Mouse (Mus musculus) myocyte (in vitro differentiated cells): ENCODE results near the gene Gipc2. TPM values are rescaled to one million over a fixed set of nuclear protein-coding genes. Genes with fewer than 3 reads are reported as not detected.

Experiments
- H3K27me3 ChIP-seq: one replicate; pipeline ENCODE4 v1.6.1; 2011; ENCODE audit not compliant: control insufficient read depth, insufficient read depth, insufficient read length
- H3K36me3 ChIP-seq: one replicate; pipeline ENCODE4 v1.6.1; 2011; ENCODE audit not compliant: control insufficient read depth, insufficient read depth
- H3K4me2 ChIP-seq: one replicate; pipeline ENCODE4 v1.6.1; 2011; ENCODE audit warnings: low read depth, control low read depth
- H3K4me3 ChIP-seq: one replicate; pipeline ENCODE4 v1.5.1; 2011; ENCODE audit warnings: mild to moderate bottlenecking, control low read depth, moderate library complexity
- H3K79me2 ChIP-seq: one replicate; pipeline ENCODE4 v1.6.1; 2011; ENCODE audit not compliant: control insufficient read depth, insufficient read depth
- H3ac ChIP-seq: one replicate; pipeline ENCODE4 v1.6.1; 2011; ENCODE audit not compliant: control insufficient read depth, insufficient read length
- CEBPB ChIP-seq: IDR thresholded peaks from 2 replicates; pipeline ENCODE4 v1.6.1; 2011; ENCODE audit warnings: mild to moderate bottlenecking, moderate library complexity; ENCODE audit not compliant: poor library complexity, insufficient read depth, severe bottlenecking
- E2F4 ChIP-seq: IDR thresholded peaks from one replicate; pipeline ENCODE4 v1.6.1; 2011; ENCODE audit warnings: mild to moderate bottlenecking, control low read depth, moderate library complexity; ENCODE audit not compliant: insufficient read depth
- MAX ChIP-seq: IDR thresholded peaks from one replicate; pipeline ENCODE4 v1.6.1; 2011; ENCODE audit warnings: low read depth, mild to moderate bottlenecking, control low read depth
- MYOD1 ChIP-seq, 3 experiments: IDR thresholded peaks; one replicate each; pipeline ENCODE4 v1.6.1; 2011; ENCODE audit warnings: control low read depth in 2 of 3, low read depth in 2 of 3, mild to moderate bottlenecking in 2 of 3, moderate library complexity in 1 of 3; ENCODE audit not compliant: insufficient read length in 2 of 3, control insufficient read depth in 1 of 3
- MYOG ChIP-seq, 3 experiments: IDR thresholded peaks; one replicate each; pipeline ENCODE4 v1.6.1; 2011; ENCODE audit warnings: control low read depth in 2 of 3, low read depth in 2 of 3, mild to moderate bottlenecking in 2 of 3; ENCODE audit not compliant: insufficient read length in 2 of 3, control insufficient read depth in 1 of 3, insufficient read depth in 1 of 3
- POLR2A ChIP-seq: IDR thresholded peaks from one replicate; pipeline ENCODE4 v1.6.1; 2011; ENCODE audit warnings: low read depth, mild to moderate bottlenecking, control low read depth, moderate library complexity; ENCODE audit not compliant: insufficient read length
- POLR2AphosphoS2 ChIP-seq: IDR thresholded peaks from one replicate; pipeline ENCODE4 v1.6.1; 2011; ENCODE audit warnings: low read depth, control low read depth; ENCODE audit not compliant: insufficient read length
- REST ChIP-seq: IDR thresholded peaks from one replicate; pipeline ENCODE4 v1.6.1; 2011; ENCODE audit warnings: mild to moderate bottlenecking, control low read depth, moderate library complexity; ENCODE audit not compliant: insufficient read depth, insufficient read length
- SRF ChIP-seq: IDR thresholded peaks from one replicate; pipeline ENCODE4 v1.6.1; 2011; ENCODE audit warnings: low read depth; ENCODE audit not compliant: control insufficient read depth, insufficient read length
- TCF12 ChIP-seq: IDR thresholded peaks from one replicate; pipeline ENCODE4 v1.6.1; 2011; ENCODE audit warnings: mild to moderate bottlenecking, control low read depth; ENCODE audit not compliant: poor library complexity, insufficient read depth, severe bottlenecking
- TCF3 ChIP-seq: IDR thresholded peaks from one replicate; pipeline ENCODE4 v1.6.1; 2011; ENCODE audit warnings: low read depth, control low read depth; ENCODE audit not compliant: insufficient read length
- USF1 ChIP-seq: IDR thresholded peaks from one replicate; pipeline ENCODE4 v1.6.1; 2011; ENCODE audit warnings: low read depth, mild to moderate bottlenecking, control low read depth, moderate library complexity
- polyA plus RNA-seq: library from polyadenylated mRNA; unstranded; fragments of >200 nt; fragmentation: generic; extraction: Trizol; gene quantifications from one replicate; pipeline ENCODE4 v1.2.1, GENCODE M21; 2012; ENCODE audit warnings: missing spikeins

Gipc2 gene
- polyA plus RNA-seq, 1 experiment, result 0.16 TPM

GRCm38 (mm10) chr3:152111081-152111480 lies 54.9 kb downstream of the Gipc2 start:
- Histone ChIP-seq H3K79me2 (no peaks in the 10 kb centered on the region), H3K4me3 (no peak overlapping the region), H3K4me2 (peak overlapping the region; percentile 48), H3K36me3 (no peaks in the 10 kb centered on the region), H3K27me3 (no peaks in the 10 kb centered on the region), H3ac (no peak overlapping the region)
- no peak for TF ChIP-seq TCF12
- TF ChIP-seq POLR2A, result no peak
- no peak for TF ChIP-seq CEBPB
- TF ChIP-seq TCF3, result no peak
- no peak for TF ChIP-seq POLR2AphosphoS2
- no peak for TF ChIP-seq MAX
- no peak for TF ChIP-seq SRF
- no peak for TF ChIP-seq E2F4

GRCm38 (mm10) chr3:152109260-152109587 lies 56.8 kb downstream of the Gipc2 start:
- Histone ChIP-seq H3K79me2 (no peaks in the 10 kb centered on the region), H3K36me3 (no peaks in the 10 kb centered on the region), H3K4me3 (no peak overlapping the region), H3K4me2 (peak overlapping the region; percentile 47), H3ac (no peak overlapping the region), H3K27me3 (no peaks in the 10 kb centered on the region)
- no peak for TF ChIP-seq CEBPB
- TF ChIP-seq REST, result no peak
- no peak for TF ChIP-seq E2F4
- TF ChIP-seq MAX, result no peak
- TF ChIP-seq POLR2A, result no peak
- no peak for TF ChIP-seq USF1
- TF ChIP-seq TCF12, result no peak

DNA sequence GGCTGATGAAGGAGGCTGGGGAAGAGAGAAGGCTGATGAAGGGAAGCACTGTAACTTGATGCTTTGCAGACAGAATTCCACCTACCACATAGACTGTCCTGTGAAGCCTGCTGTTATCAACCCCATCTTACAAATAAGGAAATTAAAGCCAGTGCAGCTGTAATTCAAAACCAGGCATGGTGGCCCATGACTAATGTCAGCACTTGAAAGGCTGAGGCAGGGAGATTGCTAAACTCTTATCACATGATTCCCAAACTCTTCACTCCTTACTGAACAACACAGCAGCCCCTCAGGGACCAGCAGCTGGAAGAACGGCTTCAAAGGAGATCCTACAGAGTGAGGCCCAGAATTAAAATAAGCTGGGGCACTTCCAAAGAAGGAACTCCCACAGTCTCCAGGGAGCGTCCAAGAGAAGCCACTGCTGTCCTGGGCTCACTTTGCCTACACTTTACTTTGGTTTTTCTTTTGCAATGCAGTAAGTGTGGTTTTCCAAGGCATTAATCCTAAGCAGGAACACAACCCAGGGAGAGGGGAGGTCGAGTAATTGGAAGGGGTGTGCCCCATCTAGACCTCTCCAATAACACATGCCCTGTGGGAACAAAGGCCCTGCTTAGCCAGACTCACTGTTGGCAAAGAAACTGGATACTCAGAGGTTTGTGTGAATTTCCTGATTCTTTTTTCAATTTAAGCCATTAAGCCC lies 57.3 kb downstream of the Gipc2 start:
- Histone ChIP-seq H3K4me2 (peak overlapping the region; percentile 47), H3K27me3 (no peaks in the 10 kb centered on the region), H3K79me2 (no peaks in the 10 kb centered on the region), H3K36me3 (no peaks in the 10 kb centered on the region), H3K4me3 (no peak overlapping the region), H3ac (no peak overlapping the region)
- TF ChIP-seq CEBPB, result peak; percentile 62; the same call in 1 of the 2 replicates
- TF ChIP-seq USF1, result peak; percentile 14
- TF ChIP-seq REST, result no peak

DNA sequence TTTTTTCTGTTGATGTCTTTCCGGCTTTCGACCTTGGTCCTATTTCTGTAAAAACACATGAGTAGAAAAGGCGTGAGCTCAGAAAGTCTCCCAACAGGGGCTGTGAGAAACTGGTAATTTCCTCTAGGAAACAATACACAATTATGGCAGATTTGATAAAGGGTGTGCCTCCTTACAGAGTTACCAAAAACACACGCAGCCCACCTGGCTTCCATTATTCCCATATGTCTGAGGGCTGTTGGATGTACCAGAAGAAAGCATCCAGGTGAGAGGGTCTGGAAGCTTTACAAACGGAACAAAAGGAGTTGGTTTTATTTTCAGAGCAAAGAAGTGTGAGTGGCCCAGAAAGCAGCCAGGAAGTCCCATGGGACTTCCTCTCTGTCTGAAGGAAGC lies 58.0 kb downstream of the Gipc2 start:
- H3K27me3 ChIP-seq, result no peaks in the 10 kb centered on the region
- no peak for TF ChIP-seq MYOG (IDR thresholded peaks at IDR 0.05; ENCODE audit: control insufficient read depth in 1 of 3, insufficient read depth in 1 of 3, insufficient read length in 2 of 3, low read depth in 2 of 3)
- TF ChIP-seq TCF3, result no peak
- no peak for TF ChIP-seq POLR2A
- no peak for TF ChIP-seq REST
- TF ChIP-seq E2F4, result no peak
- TF ChIP-seq MAX, result no peak
- TF ChIP-seq TCF12, result no peak
- no peak for TF ChIP-seq USF1
- no peak for TF ChIP-seq POLR2AphosphoS2
- no peak for TF ChIP-seq CEBPB
- TF ChIP-seq MYOD1 (IDR thresholded peaks at IDR 0.05; ENCODE audit: control insufficient read depth in 1 of 3, insufficient read length in 2 of 3, low read depth in 2 of 3), result no peak
- no peak for TF ChIP-seq SRF
- H3K79me2 ChIP-seq, result no peaks in the 10 kb centered on the region
- no peaks in the 10 kb centered on the region for H3K36me3 ChIP-seq
- peak overlapping the region; percentile 47 for H3K4me2 ChIP-seq
- no peak overlapping the region for H3K4me3 ChIP-seq
- no peak overlapping the region for H3ac ChIP-seq

GRCm38 (mm10) chr3:152107149-152108002 lies 58.7 kb downstream of the Gipc2 start:
- Histone ChIP-seq H3K4me3 (no peak overlapping the region), H3K36me3 (no peaks in the 10 kb centered on the region), H3ac (no peak overlapping the region), H3K79me2 (no peaks in the 10 kb centered on the region), H3K27me3 (no peaks in the 10 kb centered on the region), H3K4me2 (no peak overlapping the region)
- TF ChIP-seq POLR2A, result no peak
- no peak for TF ChIP-seq POLR2AphosphoS2
- no peak for TF ChIP-seq MAX
